Mouse (Mus musculus) ES-E14 (cell line): ENCODE results near the gene Fpgs.

Experiments used
- CHD2 ChIP-seq: IDR thresholded peaks from 2 replicates; pipeline ENCODE4 v1.6.1; 2014; ENCODE audit warnings: mild to moderate bottlenecking, low read depth, low read length, inconsistent platforms
- HCFC1 ChIP-seq: IDR thresholded peaks from 2 replicates; pipeline ENCODE4 v1.6.1; 2012; ENCODE audit warnings: low read length, inconsistent platforms, borderline replicate concordance; ENCODE audit not compliant: insufficient read depth
- MAFK ChIP-seq: IDR thresholded peaks from 2 replicates; pipeline ENCODE4 v1.6.1; 2014; ENCODE audit warnings: mild to moderate bottlenecking, low read depth, low read length, inconsistent platforms; ENCODE audit not compliant: insufficient read depth
- ZC3H11A ChIP-seq: IDR thresholded peaks from 2 replicates; pipeline ENCODE4 v1.6.1; 2012; ENCODE audit warnings: low read depth, mild to moderate bottlenecking, inconsistent platforms, low read length, borderline replicate concordance
- ZNF384 ChIP-seq: IDR thresholded peaks from 2 replicates; pipeline ENCODE4 v1.6.1; 2012; ENCODE audit warnings: low read depth, low read length, inconsistent platforms

DNA sequence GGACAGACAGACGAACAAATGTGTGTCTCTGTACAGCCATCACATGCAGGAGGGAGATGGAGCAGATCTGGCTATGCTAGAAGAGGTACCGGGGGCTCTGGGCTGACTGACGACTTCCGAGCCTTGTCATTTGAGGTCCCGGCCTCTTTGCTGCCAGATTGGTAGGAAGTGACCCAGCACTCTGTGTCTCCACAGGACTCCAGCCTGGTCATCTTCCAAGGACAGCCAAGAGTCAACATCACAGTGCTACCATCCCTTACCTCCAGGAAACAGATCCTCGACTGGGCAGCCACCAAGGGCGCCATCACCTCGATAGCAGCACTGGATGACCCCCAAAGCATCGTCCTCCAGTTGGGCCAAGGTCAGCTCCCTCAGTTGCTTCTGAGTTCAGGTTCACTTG, 32.8 kb downstream of the Fpgs start:
- TF ChIP-seq ZC3H11A: no peak
- no peak for TF ChIP-seq CHD2
- no peak for TF ChIP-seq HCFC1
- TF ChIP-seq MAFK: no peak
- no peak for TF ChIP-seq ZNF384
